Mouse (Mus musculus) mature B cell (primary cell): Measurements from ENCODE around the gene Abhd12b.

Source experiments
- in situ Hi-C: fragments of 300-500 bp; cut with MboI; formaldehyde crosslinking; loops from 2 replicates; pipeline ENCODE4 v1.14.3; 2019

Gene Abhd12b

GRCm38 (mm10) chr12:70204433-70204832 is 50.5 kb downstream of the Abhd12b start:
- in situ Hi-C loops = no loop called here

DNA sequence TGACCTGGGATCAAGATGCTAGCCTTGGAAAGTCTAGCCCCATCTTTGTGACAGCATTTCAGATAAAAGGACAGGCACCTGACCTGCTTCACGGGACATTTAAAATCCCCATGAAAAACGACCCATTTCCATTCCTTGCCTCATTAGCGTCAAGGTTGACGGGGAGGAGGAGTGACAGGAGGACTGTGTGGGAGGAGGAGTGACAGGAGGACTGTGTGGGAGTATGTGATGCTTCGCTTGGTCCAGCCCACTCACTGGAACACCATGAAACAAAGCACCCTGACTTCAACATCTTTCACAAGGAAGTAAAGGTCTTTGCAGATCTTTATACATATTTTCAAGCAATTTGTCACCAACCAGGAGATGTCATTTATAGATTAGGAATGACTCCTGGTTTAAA is 54.3 kb downstream of the Abhd12b start:
- in situ Hi-C loops = no loop called here

DNA sequence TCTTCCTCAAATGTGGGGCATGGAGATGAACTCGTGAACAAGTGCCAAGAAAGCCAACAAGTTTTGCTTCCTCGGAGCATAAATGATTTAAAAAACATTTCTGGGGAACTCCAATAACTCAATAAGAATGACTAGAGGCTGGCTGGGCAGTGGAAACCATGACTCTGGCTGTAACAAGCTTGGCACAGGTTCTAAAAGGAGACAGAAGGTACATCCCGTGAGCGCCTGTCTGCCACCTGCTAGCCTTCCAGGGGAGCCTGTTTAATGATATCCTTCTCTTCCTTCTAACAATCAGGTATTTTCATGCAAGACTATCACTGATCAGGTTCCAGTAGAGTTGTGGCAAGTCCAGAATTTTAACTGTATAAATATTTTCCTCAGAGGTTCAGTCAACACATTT is 58.6 kb downstream of the Abhd12b start:
- in situ Hi-C loops = no loop called here

GRCm38 (mm10) chr12:70213601-70214000 is 59.7 kb downstream of the Abhd12b start:
- in situ Hi-C loops = no loop called here

- in situ Hi-C loops = no loop called here
Measured at GRCm38 (mm10) chr12:70214281-70214680, 60.3 kb downstream of the Abhd12b start.

- in situ Hi-C loops = no loop called here
Measured at GRCm38 (mm10) chr12:70216229-70216800, 62.4 kb downstream of the Abhd12b start.

DNA sequence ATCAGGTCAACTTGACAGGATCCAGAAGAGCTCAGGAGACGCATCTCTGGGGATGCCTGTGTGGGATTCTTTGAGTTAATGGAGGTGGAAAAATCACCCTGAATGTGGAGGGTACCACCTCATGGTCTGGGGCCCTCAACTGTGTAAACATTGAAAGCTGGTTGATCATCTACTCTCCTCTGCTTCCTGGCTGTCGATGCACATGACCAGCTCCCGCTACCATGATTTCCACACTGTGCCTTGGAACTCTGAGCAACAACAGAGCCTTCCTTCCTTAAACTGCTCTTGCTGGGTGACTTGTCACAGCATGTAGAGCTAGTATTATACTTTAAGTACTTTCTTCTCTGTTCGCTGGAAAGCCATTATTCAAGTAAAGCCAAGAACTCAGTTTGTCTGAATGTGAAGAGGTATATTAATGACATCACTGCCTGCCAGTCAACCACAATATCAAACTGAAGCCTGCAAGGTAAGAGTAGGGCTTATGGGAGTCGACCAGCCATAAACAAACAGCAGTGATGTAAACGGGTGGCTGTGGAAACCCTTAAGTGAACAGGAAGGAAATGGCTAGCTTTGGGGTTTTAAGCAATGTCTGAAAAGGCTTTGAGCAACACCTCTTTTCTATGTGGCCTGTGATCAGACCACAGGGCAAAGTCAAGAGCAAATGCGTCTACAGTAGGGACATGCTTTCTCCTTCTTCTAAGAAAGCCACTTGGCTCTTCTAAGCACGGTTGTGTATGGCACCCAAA is 65.0 kb downstream of the Abhd12b start:
- in situ Hi-C loops = no loop called here

DNA sequence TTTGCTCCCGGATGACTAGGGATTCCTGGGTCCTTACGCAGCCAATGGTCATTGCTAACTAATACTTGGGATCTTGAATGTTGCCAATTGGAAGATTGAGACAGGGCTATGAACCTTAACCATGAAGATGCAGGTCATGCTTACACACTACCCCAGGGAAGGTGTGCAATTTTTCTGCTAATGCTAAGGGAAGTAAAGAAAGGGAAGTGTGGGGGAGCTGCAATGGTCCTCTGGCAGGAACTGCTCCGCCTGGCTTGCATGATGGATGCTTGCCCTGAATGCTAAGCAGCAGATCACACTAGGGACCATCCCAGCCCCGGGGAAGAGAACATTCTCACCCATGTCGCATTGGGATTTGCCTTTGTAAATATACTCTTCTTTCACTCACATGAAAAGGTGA is 67.5 kb downstream of the Abhd12b start:
- in situ Hi-C loops = no loop called here

GRCm38 (mm10) chr12:70223331-70223730 is 69.4 kb downstream of the Abhd12b start:
- in situ Hi-C loops = no loop called here

DNA sequence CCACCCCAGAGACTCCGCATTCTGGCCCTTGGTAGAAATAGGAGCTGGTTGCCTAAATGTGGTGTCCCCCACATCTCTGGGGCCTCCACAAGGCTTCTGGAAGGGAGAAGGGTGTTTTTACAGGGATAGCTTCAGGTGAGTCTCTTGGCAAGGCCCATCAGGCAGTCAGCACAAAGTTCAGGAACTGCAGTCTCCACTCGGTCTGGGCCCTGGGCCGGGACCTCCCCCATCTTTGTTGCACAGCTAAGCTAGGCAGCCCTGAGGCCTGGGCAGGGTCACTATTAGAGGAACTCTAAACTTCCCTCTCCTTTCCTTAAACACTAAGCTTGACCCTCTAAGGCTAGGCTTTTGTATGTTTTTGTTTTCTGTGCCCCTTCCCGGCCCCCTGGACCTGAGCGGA is 72.7 kb downstream of the Abhd12b start:
- in situ Hi-C loops = no loop called here

- in situ Hi-C loops = no loop called here
Measured at GRCm38 (mm10) chr12:70227121-70227932, 73.4 kb downstream of the Abhd12b start.

DNA sequence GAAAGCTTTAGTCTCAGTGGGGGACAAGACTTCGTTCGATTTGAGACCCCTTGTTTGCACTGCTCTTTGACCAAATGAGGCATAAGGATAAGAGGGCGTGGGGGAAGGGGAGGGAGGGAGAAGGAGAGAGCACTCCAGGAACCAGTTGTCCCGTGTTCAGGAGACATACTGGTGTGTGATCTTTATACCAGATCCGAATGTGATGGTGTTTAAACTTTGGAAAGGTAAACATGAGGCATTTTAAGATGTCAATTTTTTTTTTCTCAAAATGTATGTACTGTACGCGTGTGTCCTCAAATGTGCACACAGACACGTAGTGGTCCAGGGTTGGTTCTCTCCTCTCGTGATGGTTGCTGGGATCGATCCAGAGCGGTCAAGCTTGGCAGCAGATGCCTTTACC is 74.2 kb downstream of the Abhd12b start:
- in situ Hi-C loops = no loop called here

- in situ Hi-C loops = no loop called here
Measured at GRCm38 (mm10) chr12:70231294-70231693, 77.4 kb downstream of the Abhd12b start, which contains the start of gene Pygl. Gene Pygl, minus strand, starts transcription at chr12:70231488.

DNA sequence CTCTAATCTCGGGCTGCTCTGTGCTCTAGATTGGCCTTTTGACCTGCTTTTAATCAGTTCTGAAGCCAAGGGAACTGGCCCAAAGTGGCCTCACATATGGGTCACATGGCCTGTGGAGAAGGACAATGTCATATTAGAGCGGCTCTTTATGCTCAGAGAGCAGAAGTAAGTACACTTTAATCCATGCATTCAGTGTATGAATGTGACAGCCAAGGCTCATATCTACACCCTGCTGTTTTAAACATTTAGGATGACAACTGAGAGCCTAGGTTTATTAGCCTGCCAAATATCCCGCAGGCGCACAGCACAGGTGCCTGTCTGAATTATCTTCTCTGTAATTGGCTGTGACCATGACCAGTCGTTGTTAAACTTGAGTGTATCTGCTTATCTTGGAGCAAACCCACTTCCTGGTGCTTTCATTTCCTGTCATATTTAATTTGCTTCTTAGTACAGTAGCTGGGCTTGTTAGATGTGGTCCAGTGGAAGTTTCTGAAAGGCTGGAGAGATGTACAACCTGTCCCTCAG is 78.1 kb downstream of the Abhd12b start:
- in situ Hi-C loops = no loop called here
